ENCODE assay signal across 20 mouse cellular contexts in genomic region chr10:18861418-18861817, GRCm38 (mm10).
"Had no signal": no experiment of that assay in that cellular context is flagged by ENCODE, and none has a peak within 500 bp of the region (broad histone marks: within the 10 kb centered on the region; RNA-seq: fewer than 3 reads in every experiment).

No protein-coding gene starts in this region.

- H3K27ac ChIP-seq: kidney, postnatal 0 days; left cerebral cortex, adult 2 months; limb, embryonic 12.5 days; liver, embryonic 12.5 days; liver, embryonic 15.5 days; lung, embryonic 15.5 days; midbrain, embryonic 10.5 days; midbrain, embryonic 13.5 days had no signal

- H3K9ac ChIP-seq: limb, embryonic 12.5 days; liver, embryonic 12.5 days; liver, embryonic 15.5 days; lung, embryonic 15.5 days; midbrain, embryonic 13.5 days had no signal

- ATAC-seq: intestine, postnatal 0 days; liver, embryonic 12.5 days; midbrain, embryonic 13.5 days; midbrain, embryonic 16.5 days had no signal

- DNase-seq: kidney, adult 2 months; kidney, postnatal 25 days; layer of hippocampus, postnatal 36 days; liver; lung, adult 18-20 months; lung, postnatal 10 days; lung, postnatal 36 days; retina, postnatal 1 day; thymus, postnatal 25 days had no signal

- H3K36me3 ChIP-seq: limb, embryonic 12.5 days; liver, embryonic 12.5 days; liver, embryonic 15.5 days; lung, embryonic 15.5 days; midbrain, embryonic 10.5 days; midbrain, embryonic 13.5 days had no signal

- H3K4me1 ChIP-seq: liver, embryonic 15.5 days; lung, embryonic 15.5 days; midbrain, embryonic 13.5 days had no signal

- H3K9me3 ChIP-seq: limb, embryonic 12.5 days; liver, embryonic 12.5 days; liver, embryonic 15.5 days; lung, embryonic 15.5 days; megakaryocyte, embryonic 14.5 days; midbrain, embryonic 10.5 days; midbrain, embryonic 13.5 days had no signal

- H3K4me3 ChIP-seq: left cerebral cortex, adult 2 months; limb, embryonic 12.5 days; liver, embryonic 12.5 days; liver, embryonic 15.5 days; lung, embryonic 15.5 days; megakaryocyte, embryonic 14.5 days; midbrain, embryonic 10.5 days; midbrain, embryonic 13.5 days had no signal

- H3K27me3 ChIP-seq: limb, embryonic 12.5 days; liver, embryonic 12.5 days; liver, embryonic 15.5 days; lung, embryonic 15.5 days; midbrain, embryonic 13.5 days had no signal

- H3K4me2 ChIP-seq: limb, embryonic 12.5 days; liver, embryonic 12.5 days; liver, embryonic 15.5 days; lung, embryonic 15.5 days; midbrain, embryonic 13.5 days had no signal
